Mouse (Mus musculus): ENCODE results near the gene Rpl36al.
"Not testable (repeated sequence)": the region's sequence is repeated elsewhere in the genome, so short reads cannot be mapped to it uniquely, and the experiment has no call there.

Rpl36al gene

GRCm38 (mm10) chr12:69192637-69193036 lies 8.8 kb upstream of the Rpl36al start:
- DNase-seq, result no peak

GRCm38 (mm10) chr12:69191396-69191795 lies 7.5 kb upstream of the Rpl36al start:
- no peak for DNase-seq

- DNase-seq, result no peak
These were observed 6.6 kb upstream of the Rpl36al start for GRCm38 (mm10) chr12:69190522-69190921.

- no peak for DNase-seq
These were observed 6.2 kb upstream of the Rpl36al start for GRCm38 (mm10) chr12:69190074-69190473.

- DNase-seq, result no peak
These were observed 3.1 kb upstream of the Rpl36al start for GRCm38 (mm10) chr12:69186811-69187471.

- DNase-seq, result no peak
These were observed 1.5 kb upstream of the Rpl36al start for GRCm38 (mm10) chr12:69185371-69185770.

GRCm38 (mm10) chr12:69184342-69185295 lies 736 bp upstream of the Rpl36al start:
- DNase-seq, result peak in 1 of 2 experiments; percentile 76

- DNase-seq, result no peak
These were observed 2.1 kb downstream of the Rpl36al start for GRCm38 (mm10) chr12:69181800-69182199.

- DNase-seq, result no peak
These were observed 4.5 kb downstream of the Rpl36al start for GRCm38 (mm10) chr12:69179371-69179770.

GRCm38 (mm10) chr12:69177526-69177925 lies 6.4 kb downstream of the Rpl36al start:
- DNase-seq, result no peak

GRCm38 (mm10) chr12:69175975-69176374 lies 7.9 kb downstream of the Rpl36al start:
- no peak for DNase-seq

- no peak for DNase-seq
These were observed 12.6 kb downstream of the Rpl36al start for GRCm38 (mm10) chr12:69171307-69171706.

GRCm38 (mm10) chr12:69168461-69169106 lies 15.3 kb downstream of the Rpl36al start, which contains the start of gene Lrr1:
Gene Lrr1, plus strand, starts transcription at chr12:69168814.
- peak; percentile 90 for DNase-seq

- no peak for DNase-seq
These were observed 16.0 kb downstream of the Rpl36al start for GRCm38 (mm10) chr12:69167656-69168460.

GRCm38 (mm10) chr12:69166861-69167581 lies 16.9 kb downstream of the Rpl36al start:
- DNase-seq, result not testable (repeated sequence)

- DNase-seq, result no peak
These were observed 19.0 kb downstream of the Rpl36al start for GRCm38 (mm10) chr12:69164904-69165303.

GRCm38 (mm10) chr12:69163586-69163985 lies 20.3 kb downstream of the Rpl36al start:
- not testable (repeated sequence) for DNase-seq

- DNase-seq, result not testable (repeated sequence)
These were observed 23.2 kb downstream of the Rpl36al start for GRCm38 (mm10) chr12:69160677-69161076.

- peak; percentile 35 to 37 for DNase-seq
These were observed 24.3 kb downstream of the Rpl36al start for GRCm38 (mm10) chr12:69159578-69159940.

GRCm38 (mm10) chr12:69158765-69159577 lies 24.9 kb downstream of the Rpl36al start, which contains the start of gene Rps29:
Gene Rps29, minus strand, starts transcription at chr12:69159186.
- DNase-seq, result peak; percentile 98 to 99

- DNase-seq, result no peak
These were observed 25.5 kb downstream of the Rpl36al start for GRCm38 (mm10) chr12:69158366-69158764.
